Mouse (Mus musculus): Measurements from ENCODE around the gene Zfc3h1. TPM values are rescaled to one million over a fixed set of nuclear protein-coding genes. Genes with fewer than 3 reads are reported as not detected.

The Zfc3h1 gene
- total RNA-seq, 2 experiments from 2014 or later = 29.4 to 46.6 TPM

GRCm38 (mm10) chr10:115475000-115475550, 90.3 kb downstream of the Zfc3h1 start:
- DNase-seq = no peak

DNA sequence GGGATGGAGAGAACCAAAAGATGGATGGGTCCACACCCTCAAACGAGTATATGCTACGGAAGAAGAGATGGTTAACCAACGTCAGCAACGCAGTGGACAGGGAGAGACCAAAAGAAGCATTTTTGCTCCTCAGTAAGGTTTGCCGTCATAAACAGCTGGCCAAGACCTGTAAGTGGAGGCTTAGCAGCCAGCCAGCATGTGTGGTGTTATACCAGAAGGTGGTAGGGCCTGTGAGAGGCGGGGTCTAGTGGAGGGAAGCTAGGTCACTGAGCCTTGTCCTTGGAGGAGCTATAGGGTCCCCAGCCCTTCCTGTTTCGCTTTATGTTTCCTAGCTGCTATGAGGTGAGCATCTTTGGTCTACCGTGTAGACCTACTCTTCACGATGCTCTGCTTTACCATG, 91.7 kb downstream of the Zfc3h1 start:
- DNase-seq = no peak

DNA sequence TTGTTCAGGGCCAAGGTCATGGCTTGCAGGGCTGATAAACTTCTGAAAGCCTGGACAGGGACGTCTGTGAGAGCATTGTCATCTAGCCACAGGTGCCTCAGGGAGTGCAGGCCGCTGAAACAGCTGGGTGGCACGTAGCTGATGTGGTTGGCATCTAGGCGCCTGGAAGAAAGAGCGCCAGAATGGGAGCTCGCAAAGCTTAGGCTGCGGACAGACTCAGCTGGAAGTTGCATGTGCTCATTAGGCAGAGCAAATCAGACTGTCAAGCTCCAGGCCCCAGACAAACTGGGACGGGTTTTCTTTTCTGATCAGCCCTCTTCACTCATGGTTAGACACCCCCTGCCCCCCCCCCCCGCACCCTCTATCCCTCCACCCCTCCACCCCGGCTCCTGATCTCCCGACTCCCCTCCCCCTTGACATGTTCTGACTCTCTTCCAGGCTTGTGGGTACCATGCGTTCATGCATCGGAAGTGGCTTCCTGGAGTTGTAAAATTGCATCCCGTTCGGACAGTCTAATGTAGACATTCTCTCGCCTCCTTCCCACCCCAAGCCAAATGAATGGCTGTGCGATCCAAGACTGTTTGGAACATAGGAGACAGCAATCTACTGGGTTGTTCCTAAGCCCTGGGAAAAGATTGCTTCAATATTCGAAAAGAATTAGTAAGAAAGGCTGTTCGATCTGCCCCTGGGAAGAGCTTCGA, 93.8 kb downstream of the Zfc3h1 start:
- no peak for DNase-seq

Other genes with a start within 250 kb of the Zfc3h1 start
- gene Tph2, start 199.9 kb upstream of the Zfc3h1 start, total RNA-seq (2021) = not detected
- 10 to 100 TPM; 83.4 to 87.4 TPM for gene Tbc1d15, start 133.5 kb upstream of the Zfc3h1 start, total RNA-seq (2021)
- gene Rab21, start 69.4 kb upstream of the Zfc3h1 start, total RNA-seq (2021) = 10 to 100 TPM; 51.3 to 53.3 TPM
- gene Tmem19, start 22.5 kb upstream of the Zfc3h1 start, total RNA-seq (2021) = 10 to 100 TPM; 25.4 to 28.4 TPM
- 10 to 100 TPM; 10.2 to 11.6 TPM for gene Thap2, start 516 bp upstream of the Zfc3h1 start, total RNA-seq (2021)
- gene A930009A15Rik, start 185.0 kb downstream of the Zfc3h1 start, total RNA-seq (2021) = not detected
- 10 to 100 TPM; 16.5 to 22.3 TPM for gene Lgr5, start 202.8 kb downstream of the Zfc3h1 start, total RNA-seq (2021)

Data from adrenal gland, postnatal 10 days (tissue).